Mouse (Mus musculus): Measurements from ENCODE around the gene Gramd1a.

DNA sequence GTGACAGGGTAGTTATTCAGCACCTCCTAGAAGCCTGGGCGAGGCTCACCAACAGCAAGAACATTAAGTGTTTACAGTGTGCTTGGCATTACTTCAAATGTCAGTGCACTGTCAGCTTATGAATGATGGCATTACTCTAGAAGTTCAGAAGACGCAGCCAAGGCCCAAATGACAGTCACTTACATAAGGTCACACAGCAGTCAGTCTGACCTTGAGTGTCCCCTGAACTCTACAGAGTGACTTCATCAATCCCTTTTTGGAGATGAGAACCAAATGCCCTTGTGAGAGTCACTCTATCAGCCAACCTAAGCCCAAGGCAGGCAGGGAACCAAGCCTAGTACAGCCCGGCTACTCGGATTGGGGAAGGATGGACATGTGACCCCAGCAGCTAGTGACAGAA, 23.8 kb downstream of the Gramd1a start:
- TF ChIP-seq CTCF (IDR thresholded peaks at IDR 0.05; ENCODE audit: extremely low read depth, insufficient read depth, insufficient read length, insufficient replicate concordance) (no peak), POLR2A (IDR thresholded peaks at IDR 0.05; ENCODE audit: low read depth, low read length) (no peak)
